Mouse (Mus musculus): ENCODE results near the gene Palm. TPM values are rescaled to one million over a fixed set of nuclear protein-coding genes. Genes with fewer than 3 reads are reported as not detected.
"Not testable (repeated sequence)": the region's sequence is repeated elsewhere in the genome, so short reads cannot be mapped to it uniquely, and the experiment has no call there.

Palm gene
- polyA plus RNA-seq, 1 experiment from 2014 or later: 78.0 TPM

- no peaks in the 10 kb centered on the region for H3K27me3 ChIP-seq (ENCODE audit: control insufficient read depth, insufficient read depth, low read length)
- no peak overlapping the region for H3K4me3 ChIP-seq (ENCODE audit: low read depth, low read length)
- WGBS: 83% methylated on average over 3 of the region's 3 CpGs
- no peak for ATAC-seq (ENCODE audit: insufficient number of reproducible peaks, insufficient read depth, low FRiP score, low read depth)
- peaks cover 43% of the 10 kb centered on the region for H3K36me3 ChIP-seq (ENCODE audit: control insufficient read depth, insufficient read depth, low read length)
- no peaks in the 10 kb centered on the region for H3K9me3 ChIP-seq (ENCODE audit: control insufficient read depth, low read depth, low read length)
- no peak overlapping the region for H3K9ac ChIP-seq (replicated peaks; ENCODE audit: low read depth, low read length)
- H3K4me1 ChIP-seq (ENCODE audit: control insufficient read depth, insufficient read depth, low read length): peaks cover 6% of the 10 kb centered on the region; the same call in 1 of the 2 replicates
- no peak overlapping the region for H3K4me2 ChIP-seq (replicated peaks; ENCODE audit: low read depth, low read length)
- H3K27ac ChIP-seq (ENCODE audit: low read length): no peak overlapping the region
Measured at GRCm38 (mm10) chr10:79755854-79756253, 37.5 kb upstream of the Palm start.

- H3K4me3 ChIP-seq (ENCODE audit: low read depth, low read length): no peak overlapping the region
- no peaks in the 10 kb centered on the region for H3K9me3 ChIP-seq (ENCODE audit: control insufficient read depth, low read depth, low read length)
- no peak overlapping the region for H3K9ac ChIP-seq (replicated peaks; ENCODE audit: low read depth, low read length)
- ATAC-seq (ENCODE audit: insufficient number of reproducible peaks, insufficient read depth, low FRiP score, low read depth): no peak
- WGBS: 86% methylated on average over 24 of the region's 24 CpGs
- H3K27me3 ChIP-seq (ENCODE audit: control insufficient read depth, insufficient read depth, low read length): no peaks in the 10 kb centered on the region
- H3K4me2 ChIP-seq (replicated peaks; ENCODE audit: low read depth, low read length): no peak overlapping the region
- peaks cover 51% of the 10 kb centered on the region for H3K36me3 ChIP-seq (ENCODE audit: control insufficient read depth, insufficient read depth, low read length)
- no peak overlapping the region for H3K27ac ChIP-seq (ENCODE audit: low read length)
- H3K4me1 ChIP-seq (ENCODE audit: control insufficient read depth, insufficient read depth, low read length): peaks cover 6% of the 10 kb centered on the region; the same call in 1 of the 2 replicates
Measured at GRCm38 (mm10) chr10:79756660-79757059, 36.7 kb upstream of the Palm start.

GRCm38 (mm10) chr10:79759675-79760074, 33.7 kb upstream of the Palm start:
- not testable (repeated sequence) for H3K4me3 ChIP-seq (ENCODE audit: low read depth, low read length); H3K27me3 ChIP-seq (ENCODE audit: control insufficient read depth, insufficient read depth, low read length); H3K4me2 ChIP-seq (replicated peaks; ENCODE audit: low read depth, low read length); H3K4me1 ChIP-seq (ENCODE audit: control insufficient read depth, insufficient read depth, low read length); H3K9ac ChIP-seq (replicated peaks; ENCODE audit: low read depth, low read length); H3K9me3 ChIP-seq (ENCODE audit: control insufficient read depth, low read depth, low read length); ATAC-seq (ENCODE audit: insufficient number of reproducible peaks, insufficient read depth, low FRiP score, low read depth); H3K27ac ChIP-seq (ENCODE audit: low read length)
- H3K36me3 ChIP-seq (ENCODE audit: control insufficient read depth, insufficient read depth, low read length): peaks cover 59% of the 10 kb centered on the region
- 100% methylated on average over 1 of the region's 1 CpGs for WGBS

GRCm38 (mm10) chr10:79760603-79761143, 32.7 kb upstream of the Palm start:
- ATAC-seq (ENCODE audit: insufficient number of reproducible peaks, insufficient read depth, low FRiP score, low read depth): no peak
- Histone ChIP-seq H3K27me3 (ENCODE audit: control insufficient read depth, insufficient read depth, low read length) (no peaks in the 10 kb centered on the region), H3K9ac (replicated peaks; ENCODE audit: low read depth, low read length) (no peak overlapping the region), H3K36me3 (ENCODE audit: control insufficient read depth, insufficient read depth, low read length) (peaks cover 59% of the 10 kb centered on the region), H3K4me3 (ENCODE audit: low read depth, low read length) (no peak overlapping the region), H3K4me2 (replicated peaks; ENCODE audit: low read depth, low read length) (no peak overlapping the region), H3K27ac (ENCODE audit: low read length) (no peak overlapping the region), H3K4me1 (ENCODE audit: control insufficient read depth, insufficient read depth, low read length) (peaks cover 14% of the 10 kb centered on the region), H3K9me3 (ENCODE audit: control insufficient read depth, low read depth, low read length) (no peaks in the 10 kb centered on the region)
- WGBS: 92% methylated on average over 11 of the region's 11 CpGs

GRCm38 (mm10) chr10:79762875-79763274, 30.5 kb upstream of the Palm start:
- WGBS: 84% methylated on average over 3 of the region's 3 CpGs

GRCm38 (mm10) chr10:79764234-79764633, 29.1 kb upstream of the Palm start:
- Histone ChIP-seq H3K9me3 (ENCODE audit: control insufficient read depth, low read depth, low read length) (no peaks in the 10 kb centered on the region), H3K9ac (replicated peaks; ENCODE audit: low read depth, low read length) (0 out of 2 replicates have a peak overlapping the region, but pooled peaks have one; percentile 6), H3K4me1 (ENCODE audit: control insufficient read depth, insufficient read depth, low read length) (peaks cover 26% of the 10 kb centered on the region), H3K27me3 (ENCODE audit: control insufficient read depth, insufficient read depth, low read length) (no peaks in the 10 kb centered on the region), H3K27ac (ENCODE audit: low read length) (no peak overlapping the region), H3K36me3 (ENCODE audit: control insufficient read depth, insufficient read depth, low read length) (peaks cover 31% of the 10 kb centered on the region), H3K4me3 (ENCODE audit: low read depth, low read length) (no peak overlapping the region), H3K4me2 (replicated peaks; ENCODE audit: low read depth, low read length) (no peak overlapping the region)
- no peak for ATAC-seq (ENCODE audit: insufficient number of reproducible peaks, insufficient read depth, low FRiP score, low read depth)
- WGBS: 74% methylated on average over 7 of the region's 7 CpGs

More at GRCm38 (mm10) chr10:79762875-79763274, 30.5 kb upstream of the Palm start:
- Histone ChIP-seq H3K9ac (replicated peaks; ENCODE audit: low read depth, low read length) (no peak overlapping the region), H3K36me3 (ENCODE audit: control insufficient read depth, insufficient read depth, low read length) (peaks cover 44% of the 10 kb centered on the region), H3K4me3 (ENCODE audit: low read depth, low read length) (no peak overlapping the region), H3K27ac (ENCODE audit: low read length) (no peak overlapping the region), H3K27me3 (ENCODE audit: control insufficient read depth, insufficient read depth, low read length) (no peaks in the 10 kb centered on the region), H3K4me2 (replicated peaks; ENCODE audit: low read depth, low read length) (no peak overlapping the region), H3K4me1 (ENCODE audit: control insufficient read depth, insufficient read depth, low read length) (peaks cover 19% of the 10 kb centered on the region), H3K9me3 (ENCODE audit: control insufficient read depth, low read depth, low read length) (no peaks in the 10 kb centered on the region)
- ATAC-seq (ENCODE audit: insufficient number of reproducible peaks, insufficient read depth, low FRiP score, low read depth): no peak

GRCm38 (mm10) chr10:79765228-79765745, 28.1 kb upstream of the Palm start:
- no peak for ATAC-seq (ENCODE audit: insufficient number of reproducible peaks, insufficient read depth, low FRiP score, low read depth)
- no peak overlapping the region; the same call in 1 of the 2 replicates for H3K27ac ChIP-seq (ENCODE audit: low read length)

GRCm38 (mm10) chr10:79766001-79766507, 27.3 kb upstream of the Palm start:
- Histone ChIP-seq H3K4me3 (ENCODE audit: low read depth, low read length) (peak overlapping the region; percentile 92), H3K27me3 (ENCODE audit: control insufficient read depth, insufficient read depth, low read length) (no peaks in the 10 kb centered on the region), H3K36me3 (ENCODE audit: control insufficient read depth, insufficient read depth, low read length) (peaks cover 14% of the 10 kb centered on the region), H3K4me1 (ENCODE audit: control insufficient read depth, insufficient read depth, low read length) (peaks cover 26% of the 10 kb centered on the region), H3K4me2 (replicated peaks; ENCODE audit: low read depth, low read length) (peak overlapping the region; percentile 92), H3K9me3 (ENCODE audit: control insufficient read depth, low read depth, low read length) (no peaks in the 10 kb centered on the region), H3K27ac (ENCODE audit: low read length) (peak overlapping the region; percentile 87), H3K9ac (replicated peaks; ENCODE audit: low read depth, low read length) (peak overlapping the region; percentile 93)
- no peak for ATAC-seq (ENCODE audit: insufficient number of reproducible peaks, insufficient read depth, low FRiP score, low read depth)
- WGBS: 6% methylated on average over 16 of the region's 16 CpGs

More at GRCm38 (mm10) chr10:79765228-79765745, 28.1 kb upstream of the Palm start:
- 52% methylated on average over 2 of the region's 2 CpGs for WGBS
- peak overlapping the region; percentile 92 for H3K4me3 ChIP-seq (ENCODE audit: low read depth, low read length)
- peaks cover 26% of the 10 kb centered on the region for H3K4me1 ChIP-seq (ENCODE audit: control insufficient read depth, insufficient read depth, low read length)
- H3K36me3 ChIP-seq (ENCODE audit: control insufficient read depth, insufficient read depth, low read length): peaks cover 22% of the 10 kb centered on the region
- H3K9me3 ChIP-seq (ENCODE audit: control insufficient read depth, low read depth, low read length): no peaks in the 10 kb centered on the region
- H3K27me3 ChIP-seq (ENCODE audit: control insufficient read depth, insufficient read depth, low read length): no peaks in the 10 kb centered on the region
- peak overlapping the region; percentile 92 for H3K4me2 ChIP-seq (replicated peaks; ENCODE audit: low read depth, low read length)
- peak overlapping the region; percentile 93; the same call in 1 of the 2 replicates for H3K9ac ChIP-seq (replicated peaks; ENCODE audit: low read depth, low read length)

All from stomach, embryonic 14.5 days (tissue).